Comparison of ENCODE assay signal across 9 mouse cellular contexts in the genomic region with DNA sequence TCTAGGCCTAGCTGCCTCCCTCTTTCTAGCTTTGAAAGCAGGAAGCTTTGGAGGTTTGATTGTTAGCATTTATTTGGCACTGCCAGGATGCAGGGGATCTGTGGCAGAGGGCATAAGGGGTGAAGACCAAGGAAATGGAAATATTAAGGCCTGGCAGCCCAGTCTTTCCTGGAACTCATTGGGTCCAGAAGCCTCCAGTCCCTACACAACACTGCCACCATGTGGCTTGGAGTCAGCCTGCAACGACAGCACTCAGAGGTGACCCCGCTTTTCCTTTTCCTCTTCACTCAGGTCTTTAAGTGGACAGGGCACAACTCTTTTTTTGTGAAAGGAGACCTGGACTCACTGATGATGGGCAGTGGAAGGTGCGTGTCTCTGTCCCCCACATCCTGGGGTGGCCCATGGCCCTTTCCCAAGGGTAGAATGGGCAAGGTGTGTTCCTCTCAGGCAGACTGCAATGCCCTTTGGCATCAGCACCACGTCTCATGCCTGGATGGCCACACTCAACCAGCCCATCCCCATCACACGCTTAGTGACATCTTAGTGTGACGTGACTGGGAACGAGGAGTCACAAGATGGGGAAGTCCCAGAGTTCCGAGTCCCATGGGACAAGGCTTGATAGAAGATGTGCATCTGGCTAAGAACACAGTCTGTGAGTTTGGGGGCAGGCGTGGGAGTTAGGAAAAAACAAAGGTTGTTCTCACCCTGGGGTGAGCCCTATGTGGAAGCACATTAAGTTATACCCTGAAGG. TPM values are rescaled to one million over a fixed set of nuclear protein-coding genes. Genes with fewer than 3 reads are reported as not detected.
DNase-seq lines count a peak whose midpoint lies in the region; ATAC-seq and TF ChIP-seq lines count a peak whose summit lies in the region.
"Had no signal": no experiment of that assay in that cellular context is flagged by ENCODE, and none has a peak within 500 bp of the region (broad histone marks: within the 10 kb centered on the region; RNA-seq: fewer than 3 reads in every experiment).

No protein-coding gene starts in this region.

- 80% methylated on average over 9 of the region's 9 CpGs for WGBS in thymus, adult 2 months
- 65% methylated on average over 9 of the region's 9 CpGs for WGBS in forebrain, embryonic 16.5 days
- WGBS in hindbrain, embryonic 13.5 days, result 69% methylated on average over 9 of the region's 9 CpGs
- WGBS in limb, embryonic 11.5 days, result 66% methylated on average over 9 of the region's 9 CpGs
- 63% methylated on average over 9 of the region's 9 CpGs for WGBS in midbrain, postnatal 0 days

- DNase-seq in thymus, adult 2 months, result peak; percentile 54
- DNase-seq in thymus, adult 18-20 months, result no peak
- peak; percentile 81 for DNase-seq in limb, embryonic 11.5 days (ENCODE audit: low spot score)
- DNase-seq in midbrain, postnatal 0 days (ENCODE audit: low spot score), result peak; percentile 85
- DNase-seq in thymus, postnatal 0 days (ENCODE audit: low spot score), result peak; percentile 60

- no peak overlapping the region for H3K4me3 ChIP-seq in thymus, adult 2 months (ENCODE audit: control insufficient read depth, insufficient read depth, low read length)
- H3K4me3 ChIP-seq in forebrain, embryonic 16.5 days (replicated peaks; ENCODE audit: low read length), result no peak overlapping the region
- no peak overlapping the region for H3K4me3 ChIP-seq in hindbrain, embryonic 13.5 days
- no peak overlapping the region for H3K4me3 ChIP-seq in limb, embryonic 11.5 days (ENCODE audit: low read depth, low read length)
- no peak overlapping the region for H3K4me3 ChIP-seq in midbrain, postnatal 0 days (ENCODE audit: low read depth, low read length)
- H3K4me3 ChIP-seq: embryonic facial prominence, embryonic 15.5 days had no signal

- no peak overlapping the region for H3K4me2 ChIP-seq in forebrain, embryonic 16.5 days (ENCODE audit: low read length)
- H3K4me2 ChIP-seq in hindbrain, embryonic 13.5 days, result no peak overlapping the region
- H3K4me2 ChIP-seq in limb, embryonic 11.5 days (ENCODE audit: low read depth, severe bottlenecking), result no peak overlapping the region
- no peak overlapping the region for H3K4me2 ChIP-seq in midbrain, postnatal 0 days (ENCODE audit: low read depth, low read length, poor library complexity, severe bottlenecking)
- H3K4me2 ChIP-seq: embryonic facial prominence, embryonic 15.5 days had no signal

- ATAC-seq in cerebellum, adult (ENCODE audit: insufficient number of reproducible peaks, low FRiP score, low TSS enrichment), result peak; percentile 68; the same call in 1 of the 2 replicates
- peak; percentile 72; the same call in 1 of the 2 replicates for ATAC-seq in forebrain, embryonic 16.5 days
- ATAC-seq in hindbrain, embryonic 13.5 days (ENCODE audit: low FRiP score), result peak; percentile 52; the same call in 1 of the 2 replicates
- no peak for ATAC-seq in limb, embryonic 11.5 days (ENCODE audit: insufficient number of reproducible peaks, low FRiP score, low TSS enrichment, low read depth)
- ATAC-seq in midbrain, postnatal 0 days (ENCODE audit: low FRiP score), result peak; percentile 47; the same call in 1 of the 2 replicates

- no peaks in the 10 kb centered on the region for H3K4me1 ChIP-seq in thymus, adult 2 months (replicated peaks; ENCODE audit: control insufficient read depth, insufficient read depth, low read length)
- peaks cover 7% of the 10 kb centered on the region for H3K4me1 ChIP-seq in forebrain, embryonic 16.5 days (replicated peaks; ENCODE audit: control insufficient read depth, insufficient read depth, low read length)
- peaks cover 13% of the 10 kb centered on the region for H3K4me1 ChIP-seq in hindbrain, embryonic 13.5 days (replicated peaks)
- no peaks in the 10 kb centered on the region for H3K4me1 ChIP-seq in limb, embryonic 11.5 days (ENCODE audit: control insufficient read depth, insufficient read depth, low read length)
- 0 out of 2 replicates have a peak, but pooled peaks cover 2% of the 10 kb centered on the region for H3K4me1 ChIP-seq in midbrain, postnatal 0 days (ENCODE audit: insufficient read depth, low read length)

- H3K36me3 ChIP-seq in thymus, adult 2 months (ENCODE audit: control insufficient read depth, insufficient read depth, low read length), result no peaks in the 10 kb centered on the region
- H3K36me3 ChIP-seq in forebrain, embryonic 16.5 days (ENCODE audit: control insufficient read depth, insufficient read depth), result no peaks in the 10 kb centered on the region
- H3K36me3 ChIP-seq in hindbrain, embryonic 13.5 days, result peaks cover 12% of the 10 kb centered on the region
- H3K36me3 ChIP-seq in limb, embryonic 11.5 days (ENCODE audit: control insufficient read depth, insufficient read depth, low read length), result no peaks in the 10 kb centered on the region
- peaks cover 3% of the 10 kb centered on the region; the same call in 1 of the 2 replicates for H3K36me3 ChIP-seq in midbrain, postnatal 0 days (ENCODE audit: insufficient read depth, low read length)

- H3K27me3 ChIP-seq in thymus, adult 2 months (ENCODE audit: control insufficient read depth, insufficient read depth, low read length), result no peaks in the 10 kb centered on the region
- no peaks in the 10 kb centered on the region for H3K27me3 ChIP-seq in forebrain, embryonic 16.5 days (replicated peaks; ENCODE audit: control insufficient read depth, insufficient read depth, low read length)
- no peaks in the 10 kb centered on the region for H3K27me3 ChIP-seq in hindbrain, embryonic 13.5 days
- no peaks in the 10 kb centered on the region for H3K27me3 ChIP-seq in limb, embryonic 11.5 days (ENCODE audit: control insufficient read depth, insufficient read depth, low read length)
- H3K27me3 ChIP-seq in midbrain, postnatal 0 days (ENCODE audit: insufficient read depth, low read length), result no peaks in the 10 kb centered on the region
- H3K27me3 ChIP-seq: embryonic facial prominence, embryonic 15.5 days had no signal

- H3K27ac ChIP-seq in thymus, adult 2 months (ENCODE audit: control insufficient read depth, insufficient read depth, low read length), result no peak overlapping the region; the same call in 1 of the 2 replicates
- no peak overlapping the region for H3K27ac ChIP-seq in forebrain, embryonic 16.5 days (ENCODE audit: low read length)
- H3K27ac ChIP-seq in hindbrain, embryonic 13.5 days, result no peak overlapping the region
- no peak overlapping the region for H3K27ac ChIP-seq in limb, embryonic 11.5 days (replicated peaks; ENCODE audit: low read depth, low read length)
- H3K27ac ChIP-seq in midbrain, postnatal 0 days (ENCODE audit: low read depth, low read length), result no peak overlapping the region
- H3K27ac ChIP-seq: embryonic facial prominence, embryonic 15.5 days had no signal

- no peak for TF ChIP-seq POLR2A in thymus, adult 2 months (IDR thresholded peaks at IDR 0.05; ENCODE audit: control insufficient read depth, extremely low read depth, insufficient read depth, low read length, poor library complexity)

- no peaks in the 10 kb centered on the region for H3K9me3 ChIP-seq in forebrain, embryonic 16.5 days (ENCODE audit: control insufficient read depth, low read length)
- no peaks in the 10 kb centered on the region for H3K9me3 ChIP-seq in hindbrain, embryonic 13.5 days
- H3K9me3 ChIP-seq in limb, embryonic 11.5 days (ENCODE audit: control insufficient read depth, low read length), result no peaks in the 10 kb centered on the region
- no peaks in the 10 kb centered on the region for H3K9me3 ChIP-seq in midbrain, postnatal 0 days (ENCODE audit: low read length)
- H3K9me3 ChIP-seq: embryonic facial prominence, embryonic 15.5 days had no signal

- H3K9ac ChIP-seq in forebrain, embryonic 16.5 days (replicated peaks; ENCODE audit: low read depth, low read length), result no peak overlapping the region
- H3K9ac ChIP-seq in hindbrain, embryonic 13.5 days, result peak overlapping the region; percentile 1; the same call in 1 of the 2 replicates
- H3K9ac ChIP-seq in limb, embryonic 11.5 days (ENCODE audit: low read length), result no peak overlapping the region
- H3K9ac ChIP-seq in midbrain, postnatal 0 days (replicated peaks; ENCODE audit: low read length, poor library complexity, severe bottlenecking), result no peak overlapping the region
- H3K9ac ChIP-seq: embryonic facial prominence, embryonic 15.5 days had no signal

- peak; percentile 50; the same call in 1 of the 2 replicates for TF ChIP-seq CTCF in thymus, adult 2 months (IDR thresholded peaks at IDR 0.05; ENCODE audit: borderline replicate concordance, control insufficient read depth, extremely low read depth, insufficient read depth, low read length, poor library complexity)
- peak; percentile 95 for TF ChIP-seq CTCF in midbrain, postnatal 0 days (IDR thresholded peaks at IDR 0.05)

RNA-seq across cellular contexts. Expression of a gene that starts 8.3 kb away (rescaled TPM):
- not detected in 2 replicates for polyA plus RNA-seq in thymus, adult 2 months (2012; rRNA removed)
- polyA plus RNA-seq in forebrain, embryonic 16.5 days (2015; fragmentation: Nextera tagmentation; extraction: Ambion mirVana), result not detected in 2 replicates
- polyA plus RNA-seq in hindbrain, embryonic 13.5 days (2015; fragmentation: Nextera tagmentation; extraction: Ambion mirVana), result not detected in 2 replicates
- not detected in 2 replicates for polyA plus RNA-seq in limb, embryonic 11.5 days (2014; fragmentation: Nextera tagmentation; extraction: Ambion mirVana)
- not detected in 2 replicates for total RNA-seq in midbrain, postnatal 0 days (2014; rRNA removed)
- polyA plus RNA-seq in midbrain, postnatal 0 days (2015; fragmentation: Nextera tagmentation; extraction: Ambion mirVana), result not detected in 2 replicates
- not detected in 2 replicates for polyA plus RNA-seq in thymus, postnatal 0 days (2015; fragmentation: Nextera tagmentation; extraction: Ambion mirVana)
- polyA plus RNA-seq: embryonic facial prominence, embryonic 15.5 days had no signal

RNA-seq across cellular contexts. Expression of a gene that starts 16.1 kb away (rescaled TPM):
- 5.2 and 5.3 TPM in 2 replicates for polyA plus RNA-seq in thymus, adult 2 months (2012; rRNA removed)
- 4.7 and 5.8 TPM in 2 replicates for polyA plus RNA-seq in forebrain, embryonic 16.5 days (2015; fragmentation: Nextera tagmentation; extraction: Ambion mirVana)
- polyA plus RNA-seq in hindbrain, embryonic 13.5 days (2015; fragmentation: Nextera tagmentation; extraction: Ambion mirVana), result 6.2 and 6.4 TPM in 2 replicates
- 5.7 and 7.0 TPM in 2 replicates for polyA plus RNA-seq in limb, embryonic 11.5 days (2014; fragmentation: Nextera tagmentation; extraction: Ambion mirVana)
- total RNA-seq in midbrain, postnatal 0 days (2014; rRNA removed), result 122 and 132 TPM in 2 replicates
- 2.8 and 3.9 TPM in 2 replicates for polyA plus RNA-seq in midbrain, postnatal 0 days (2015; fragmentation: Nextera tagmentation; extraction: Ambion mirVana)
- 0.57 TPM in 2 replicates for polyA plus RNA-seq in thymus, postnatal 0 days (2015; fragmentation: Nextera tagmentation; extraction: Ambion mirVana)

RNA-seq across cellular contexts. Expression of a gene that starts 39.9 kb away (rescaled TPM):
- 49.9 and 57.1 TPM in 2 replicates for polyA plus RNA-seq in thymus, adult 2 months (2012; rRNA removed)
- polyA plus RNA-seq in forebrain, embryonic 16.5 days (2015; fragmentation: Nextera tagmentation; extraction: Ambion mirVana), result 10.2 and 11.0 TPM in 2 replicates
- polyA plus RNA-seq in hindbrain, embryonic 13.5 days (2015; fragmentation: Nextera tagmentation; extraction: Ambion mirVana), result 11.6 and 11.9 TPM in 2 replicates
- polyA plus RNA-seq in limb, embryonic 11.5 days (2014; fragmentation: Nextera tagmentation; extraction: Ambion mirVana), result 27.5 and 27.9 TPM in 2 replicates
- 13.0 and 14.1 TPM in 2 replicates for total RNA-seq in midbrain, postnatal 0 days (2014; rRNA removed)
- 8.7 and 9.9 TPM in 2 replicates for polyA plus RNA-seq in midbrain, postnatal 0 days (2015; fragmentation: Nextera tagmentation; extraction: Ambion mirVana)
- 23.5 and 25.5 TPM in 2 replicates for polyA plus RNA-seq in thymus, postnatal 0 days (2015; fragmentation: Nextera tagmentation; extraction: Ambion mirVana)

Comparison
In these comparisons a context has a peak if more than half of its experiments do, and no peak if none do; other contexts are left out.
1. DNase-seq: peak in thymus, adult 2 months (single experiment), limb, embryonic 11.5 days (single experiment), midbrain, postnatal 0 days (single experiment) and thymus, postnatal 0 days (single experiment); none in thymus, adult 18-20 months (0 of 2).